Mouse (Mus musculus) thymus, adult 18-20 months (tissue): Measurements from ENCODE around the gene Gm28048.

ENCODE experiments used
- DNase-seq, 2 experiments: peaks; one replicate each; pipeline ENCODE4 v3.0.0; 2022; ENCODE audit warnings: mixed read lengths in 2 of 2

The Gm28048 gene

GRCm38 (mm10) chr11:22828988-22829632, 152.8 kb downstream of the Gm28048 start:
- DNase-seq: no peak

- no peak for DNase-seq
Measured at GRCm38 (mm10) chr11:22827514-22828080, 154.3 kb downstream of the Gm28048 start.

GRCm38 (mm10) chr11:22826665-22827064, 155.2 kb downstream of the Gm28048 start:
- no peak for DNase-seq

GRCm38 (mm10) chr11:22826051-22826450, 155.8 kb downstream of the Gm28048 start:
- DNase-seq: no peak

GRCm38 (mm10) chr11:22825548-22825947, 156.3 kb downstream of the Gm28048 start:
- DNase-seq: no peak

- no peak for DNase-seq
Measured at GRCm38 (mm10) chr11:22824049-22824705, 157.7 kb downstream of the Gm28048 start.

- no peak for DNase-seq
Measured at GRCm38 (mm10) chr11:22821243-22821642, 160.6 kb downstream of the Gm28048 start.

GRCm38 (mm10) chr11:22818371-22818770, 163.5 kb downstream of the Gm28048 start:
- DNase-seq: no peak

- peak; percentile 62 to 76 for DNase-seq
Measured at GRCm38 (mm10) chr11:22815877-22816276, 166.0 kb downstream of the Gm28048 start.

- DNase-seq: no peak
Measured at GRCm38 (mm10) chr11:22815143-22815542, 166.7 kb downstream of the Gm28048 start.

GRCm38 (mm10) chr11:22813921-22814704, 167.8 kb downstream of the Gm28048 start:
- DNase-seq: no peak

- no peak for DNase-seq
Measured at GRCm38 (mm10) chr11:22813427-22813826, 168.5 kb downstream of the Gm28048 start.

GRCm38 (mm10) chr11:22811413-22811812, 170.5 kb downstream of the Gm28048 start:
- no peak for DNase-seq

- peak in 1 of 2 experiments; percentile 35 for DNase-seq
Measured at GRCm38 (mm10) chr11:22809465-22810096, 172.3 kb downstream of the Gm28048 start.

GRCm38 (mm10) chr11:22808040-22808439, 173.8 kb downstream of the Gm28048 start:
- no peak for DNase-seq

GRCm38 (mm10) chr11:22805171-22805570, 176.7 kb downstream of the Gm28048 start:
- DNase-seq: no peak

GRCm38 (mm10) chr11:22799987-22800424, 181.9 kb downstream of the Gm28048 start:
- DNase-seq: no peak

GRCm38 (mm10) chr11:22798916-22799315, 183.0 kb downstream of the Gm28048 start:
- DNase-seq: no peak

GRCm38 (mm10) chr11:22794734-22795133, 187.2 kb downstream of the Gm28048 start:
- no peak for DNase-seq

GRCm38 (mm10) chr11:22793881-22794203, 188.0 kb downstream of the Gm28048 start:
- peak in 1 of 2 experiments; percentile 2 for DNase-seq

GRCm38 (mm10) chr11:22793176-22793880, 188.6 kb downstream of the Gm28048 start:
- DNase-seq: peak in 1 of 2 experiments; percentile 1

GRCm38 (mm10) chr11:22792149-22792548, 189.7 kb downstream of the Gm28048 start:
- DNase-seq: no peak
